Mouse (Mus musculus): ENCODE measurements around the gene Pltp. TPM values are rescaled to one million over a fixed set of nuclear protein-coding genes. Genes with fewer than 3 reads are reported as not detected.

Gene Pltp
- total and polyA plus RNA-seq, 3 experiments: 5.2 to 17.1 TPM; not detected in 1

GRCm38 (mm10) chr2:164833314-164833959 lies 24.1 kb downstream of the Pltp start, which contains the start of gene Neurl2:
TSS of gene Neurl2 (minus strand) at chr2:164833456.
- Histone ChIP-seq H3K9me3 (replicated peaks; ENCODE audit: insufficient read depth, low read length) (no peaks in the 10 kb centered on the region), H3K36me3 (ENCODE audit: control insufficient read depth in 1 of 2, insufficient read depth in 2 of 2, low read length in 2 of 2) (peaks cover 2% of the 10 kb centered on the region in 2 experiments; a peak in 1 of 4 replicates), H3K9ac (ENCODE audit: control insufficient read depth, low read depth, low read length, poor library complexity, severe bottlenecking) (peak within 1 kb of the TSS; percentile 82), H3K79me2 (ENCODE audit: control insufficient read depth, insufficient read depth, low read length, poor library complexity) (peaks cover 18% of the 10 kb centered on the region), H3K27me3 (ENCODE audit: control insufficient read depth in 1 of 2, insufficient read depth in 2 of 2, low read length in 2 of 2) (no peaks in the 10 kb centered on the region), H3K4me1 (ENCODE audit: control insufficient read depth in 1 of 2, insufficient read depth in 2 of 2, low read length in 2 of 2) (peaks cover 0 to 5% of the 10 kb centered on the region in 2 experiments; a peak in 1 of 4 replicates), H3K4me3 (ENCODE audit: control insufficient read depth in 1 of 2, insufficient read depth in 1 of 2, low read depth in 2 of 2, low read length in 2 of 2) (peak within 1 kb of the TSS; percentile 56 to 86), H3K27ac (ENCODE audit: control insufficient read depth, low read depth, low read length) (peak within 1 kb of the TSS; percentile 51)
- DNase-seq (ENCODE audit: low read depth, low spot score): peak; percentile 95
- no peak; the same call in 1 of the 2 replicates for TF ChIP-seq SMC3 (IDR thresholded peaks at IDR 0.05; ENCODE audit: low read depth, low read length)
- TF ChIP-seq SIN3A (IDR thresholded peaks at IDR 0.05; ENCODE audit: low read length): peak; percentile 100
- no peak; the same call in 1 of the 2 replicates for TF ChIP-seq KAT2A (conservative IDR thresholded peaks at IDR 0.05; ENCODE audit: low read depth, low read length)
- peak; percentile 100 for TF ChIP-seq USF2 (IDR thresholded peaks at IDR 0.05; ENCODE audit: borderline replicate concordance in 1 of 2, insufficient read depth in 1 of 2, low read depth in 1 of 2, low read length in 2 of 2)
- 0 out of 2 replicates have a peak, but pooled peaks have one; percentile 23 for TF ChIP-seq MEF2A (IDR thresholded peaks at IDR 0.05; ENCODE audit: extremely low read depth, insufficient replicate concordance, low read depth, low read length, poor library complexity, severe bottlenecking)
- no peak for TF ChIP-seq RAD21 (IDR thresholded peaks at IDR 0.05; ENCODE audit: low read depth, low read length)
- TF ChIP-seq CTCF (IDR thresholded peaks at IDR 0.05 in 2 of 3, conservative IDR thresholded peaks at IDR 0.05 in 1 of 3; ENCODE audit: control insufficient read depth in 1 of 3, insufficient read depth in 1 of 3, low read depth in 2 of 3, low read length in 3 of 3, poor library complexity in 1 of 3, severe bottlenecking in 1 of 3): peak in 1 of 3 experiments; percentile 5; a peak in 1 of 6 replicates
- 0 out of 2 replicates have a peak, but pooled peaks have one; percentile 84 for TF ChIP-seq CHD1 (IDR thresholded peaks at IDR 0.05; ENCODE audit: low read depth, low read length)
- TF ChIP-seq TBP (IDR thresholded peaks at IDR 0.05; ENCODE audit: low read depth, low read length): peak; percentile 70
- TF ChIP-seq ELF1 (IDR thresholded peaks at IDR 0.05; ENCODE audit: low read depth, low read length): no peak
- peak; percentile 85 for TF ChIP-seq HCFC1 (IDR thresholded peaks at IDR 0.05; ENCODE audit: low read depth, low read length)
- peak; percentile 100 for TF ChIP-seq USF1 (IDR thresholded peaks at IDR 0.05; ENCODE audit: low read depth, low read length)
- no peak for TF ChIP-seq EP300 (IDR thresholded peaks at IDR 0.05; ENCODE audit: low read depth in 1 of 2, low read length in 2 of 2)
- TF ChIP-seq CHD2 (IDR thresholded peaks at IDR 0.05; ENCODE audit: low read length): no peak
- peak; percentile 96 for TF ChIP-seq BHLHE40 (IDR thresholded peaks at IDR 0.05; ENCODE audit: borderline replicate concordance, low read depth, low read length)
- no peak for TF ChIP-seq MAFK (IDR thresholded peaks at IDR 0.05; ENCODE audit: borderline replicate concordance, low read depth, low read length)
- TF ChIP-seq POLR2AphosphoS2 (IDR thresholded peaks at IDR 0.05; ENCODE audit: low read length): peak; percentile 35; the same call in 1 of the 2 replicates
- peak; percentile 68 for TF ChIP-seq MYC (IDR thresholded peaks at IDR 0.05; ENCODE audit: low read depth, low read length)
- TF ChIP-seq POLR2A (IDR thresholded peaks at IDR 0.05; ENCODE audit: control insufficient read depth in 1 of 2, insufficient read depth in 1 of 2, low read depth in 1 of 2, low read length in 2 of 2, poor library complexity in 1 of 2): peak; percentile 42 to 74; a peak in 3 of 4 replicates
- 0 out of 2 replicates have a peak, but pooled peaks have one; percentile 2 for TF ChIP-seq GATA1 (IDR thresholded peaks at IDR 0.05; ENCODE audit: low read depth, low read length)
- no peak for TF ChIP-seq ZC3H11A (IDR thresholded peaks at IDR 0.05; ENCODE audit: low read depth, low read length)
- no peak for TF ChIP-seq NRF1 (IDR thresholded peaks at IDR 0.05; ENCODE audit: insufficient read depth, low read depth, low read length, poor library complexity, severe bottlenecking)
- peak; percentile 98 for TF ChIP-seq MAX (IDR thresholded peaks at IDR 0.05; ENCODE audit: low read length)
- 0 out of 2 replicates have a peak, but pooled peaks have one; percentile 48 for TF ChIP-seq ZMIZ1 (IDR thresholded peaks at IDR 0.05; ENCODE audit: low read depth, low read length)
- TF ChIP-seq UBTF (IDR thresholded peaks at IDR 0.05; ENCODE audit: borderline replicate concordance, insufficient read depth, low read depth, low read length): no peak
- TF ChIP-seq NELFE (IDR thresholded peaks at IDR 0.05; ENCODE audit: low read depth, low read length): peak; percentile 50
- TF ChIP-seq JUND (IDR thresholded peaks at IDR 0.05; ENCODE audit: low read depth, low read length): 0 out of 2 replicates have a peak, but pooled peaks have one; percentile 3
- TF ChIP-seq MYB (IDR thresholded peaks at IDR 0.05; ENCODE audit: low read depth, low read length): no peak
- TF ChIP-seq TAL1 (IDR thresholded peaks at IDR 0.05; ENCODE audit: low read length): no peak
- 0 out of 2 replicates have a peak, but pooled peaks have one; percentile 28 for TF ChIP-seq RCOR1 (IDR thresholded peaks at IDR 0.05; ENCODE audit: low read depth, low read length)
- peak; percentile 94 for TF ChIP-seq MXI1 (IDR thresholded peaks at IDR 0.05; ENCODE audit: low read depth, low read length)
- TF ChIP-seq GABPA (IDR thresholded peaks at IDR 0.05; ENCODE audit: low read depth, low read length): no peak
- TF ChIP-seq E2F4 (IDR thresholded peaks at IDR 0.05; ENCODE audit: borderline replicate concordance, low read depth, low read length): peak; percentile 14; the same call in 1 of the 2 replicates
- no peak for TF ChIP-seq POLR2AphosphoS5 (IDR thresholded peaks at IDR 0.05; ENCODE audit: borderline replicate concordance, low read depth, low read length)
- TF ChIP-seq ETS1 (IDR thresholded peaks at IDR 0.05; ENCODE audit: low read depth, low read length): peak; percentile 67
